Mouse (Mus musculus) adrenal gland (tissue): Measurements from ENCODE around the gene Tmem274.

ENCODE experiments used
- intact Hi-C: fragments of 180-260 bp; cut with DNase I; formaldehyde crosslinking; loops from one replicate; pipeline ENCODE4 v1.15.1; 2025

Tmem274 gene

DNA sequence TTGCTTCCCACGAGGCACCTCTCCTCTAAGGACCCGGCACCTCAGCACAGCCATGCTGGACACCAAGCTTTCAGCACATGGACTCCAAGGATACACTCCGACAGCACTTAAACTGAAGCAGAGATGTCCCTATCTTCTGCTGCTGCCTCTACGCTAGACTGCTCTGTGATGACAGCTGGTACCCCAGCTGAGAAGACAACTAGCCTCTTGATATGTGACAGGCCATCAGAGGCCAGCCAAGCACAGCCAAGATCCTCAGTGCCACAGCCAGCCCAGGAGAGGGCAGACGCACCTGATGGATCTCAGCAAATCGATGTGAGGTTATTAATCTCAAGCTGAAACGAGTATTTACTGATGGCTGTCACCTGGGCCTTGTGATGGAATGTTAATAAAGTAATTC is 2.1 kb upstream of the Tmem274 start:
- intact Hi-C loops = no loop called here

- intact Hi-C loops = loop anchor here (2.0 kb wide), 1 partner anchor 58 kb away; no protein-coding TSS in a partner anchor
Measured at GRCm38 (mm10) chr4:149484566-149484965, 7.4 kb downstream of the Tmem274 start.

- intact Hi-C loops = loop anchor here (2.0 kb wide), 1 partner anchor 58 kb away; no protein-coding TSS in a partner anchor
Measured at GRCm38 (mm10) chr4:149485053-149485824, 8.1 kb downstream of the Tmem274 start, which contains the start of the genes Nmnat1 and Lzic. Gene Nmnat1 (minus strand): TSS chr4:149485202. Gene Lzic (plus strand): TSS chr4:149485229.

- intact Hi-C loops = loop anchor here (2.0 kb wide), 1 partner anchor 57 kb away; no protein-coding TSS in a partner anchor
Measured at GRCm38 (mm10) chr4:149485825-149486206, 8.6 kb downstream of the Tmem274 start.

DNA sequence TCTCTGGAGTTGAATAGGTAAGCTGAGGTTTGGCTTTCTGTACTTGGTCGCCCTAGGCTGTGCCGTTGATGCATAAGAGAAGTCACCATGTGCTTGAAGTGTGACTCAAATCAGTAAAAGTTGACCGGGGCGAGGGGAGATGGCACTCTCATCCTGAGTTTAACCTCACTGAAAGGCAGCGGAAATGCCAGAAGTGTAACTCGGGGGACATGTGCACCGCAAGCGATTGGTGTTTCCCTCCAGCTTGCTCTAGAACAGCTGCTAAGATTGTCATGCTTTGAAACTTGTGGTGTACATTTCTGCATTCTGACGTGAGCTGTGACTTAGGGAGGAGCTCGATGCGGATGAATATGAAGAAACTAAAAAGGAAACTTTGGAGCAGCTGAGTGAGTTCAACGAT is 10.6 kb downstream of the Tmem274 start:
- intact Hi-C loops = no loop called here

DNA sequence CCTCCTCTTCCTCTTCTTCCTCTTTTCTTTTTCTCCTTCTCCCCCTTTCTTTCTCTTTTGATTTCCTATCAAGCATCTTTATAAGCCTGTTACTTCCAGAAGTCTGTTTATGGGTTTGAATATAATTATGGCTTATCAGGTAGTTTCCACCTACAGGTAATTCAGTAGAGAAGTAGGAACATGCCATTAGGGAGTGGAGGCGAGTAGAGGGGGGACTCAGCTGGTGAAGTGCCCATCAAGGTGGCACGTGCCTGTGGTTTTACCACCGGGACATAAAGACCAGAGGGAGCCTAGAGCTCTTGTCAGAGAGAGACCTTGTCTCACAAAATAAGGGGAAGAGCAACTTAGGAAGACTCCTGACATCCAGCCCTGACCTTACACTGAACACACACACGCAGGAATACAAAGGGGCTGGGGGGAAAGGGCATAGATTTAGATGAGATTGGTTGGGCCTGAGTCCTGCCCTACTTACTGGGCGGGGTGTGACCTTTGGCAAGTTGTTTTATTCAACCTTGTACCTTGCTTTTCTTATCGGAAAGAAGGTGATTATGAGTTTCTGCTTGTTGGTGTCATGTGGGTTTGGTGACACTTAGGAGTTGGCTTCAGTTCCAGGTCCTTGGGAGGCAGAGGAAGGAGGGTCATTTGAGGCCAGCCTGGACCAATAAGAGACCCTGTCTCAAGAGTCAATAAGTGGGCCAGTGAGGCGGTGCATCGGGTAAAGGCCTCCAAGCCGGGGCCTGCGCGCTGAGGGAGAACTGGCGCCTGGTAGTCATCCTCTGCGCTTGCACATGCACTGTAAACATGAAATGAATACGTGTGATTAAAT is 12.4 kb downstream of the Tmem274 start:
- intact Hi-C loops = no loop called here

DNA sequence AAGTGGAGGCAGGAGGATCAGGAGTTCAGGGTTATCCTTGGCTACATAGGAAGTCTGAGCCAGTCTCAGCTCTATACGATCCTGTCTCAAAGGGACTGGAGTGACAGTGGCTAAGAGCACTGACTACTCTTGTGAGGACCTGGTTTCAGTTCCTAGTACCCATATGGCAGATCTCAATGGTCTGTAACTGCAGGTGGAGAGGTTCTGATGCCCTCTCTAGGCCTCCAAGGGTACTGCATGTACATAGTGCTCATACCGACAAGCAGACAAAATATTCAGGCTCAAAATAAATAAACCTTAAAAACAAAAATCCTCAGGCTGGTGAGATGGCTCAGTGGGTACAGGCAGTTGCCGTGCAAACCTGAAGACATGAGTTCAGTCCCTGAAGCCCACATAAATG is 14.0 kb downstream of the Tmem274 start:
- intact Hi-C loops = no loop called here

GRCm38 (mm10) chr4:149496612-149497011 is 19.4 kb downstream of the Tmem274 start:
- intact Hi-C loops = no loop called here

DNA sequence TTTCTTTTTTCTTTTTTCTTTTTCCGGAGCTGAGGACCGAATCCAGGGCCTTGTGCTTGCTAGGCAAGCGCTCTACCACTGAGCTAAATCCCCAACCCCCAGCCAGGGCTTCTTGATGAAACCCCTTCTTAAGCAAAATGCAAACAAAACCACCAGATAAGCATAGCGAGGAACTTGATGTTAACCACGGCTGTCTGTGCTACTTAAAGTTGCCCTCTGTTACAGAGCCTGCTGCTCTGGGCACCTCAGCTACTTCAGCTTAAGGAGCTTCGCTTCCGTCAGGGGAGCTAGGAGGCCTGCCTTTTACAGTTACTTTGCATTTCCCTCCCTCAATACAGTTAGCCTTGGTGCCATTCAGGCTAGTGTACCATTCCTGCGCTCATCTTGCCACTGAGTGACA is 21.7 kb downstream of the Tmem274 start:
- intact Hi-C loops = no loop called here

DNA sequence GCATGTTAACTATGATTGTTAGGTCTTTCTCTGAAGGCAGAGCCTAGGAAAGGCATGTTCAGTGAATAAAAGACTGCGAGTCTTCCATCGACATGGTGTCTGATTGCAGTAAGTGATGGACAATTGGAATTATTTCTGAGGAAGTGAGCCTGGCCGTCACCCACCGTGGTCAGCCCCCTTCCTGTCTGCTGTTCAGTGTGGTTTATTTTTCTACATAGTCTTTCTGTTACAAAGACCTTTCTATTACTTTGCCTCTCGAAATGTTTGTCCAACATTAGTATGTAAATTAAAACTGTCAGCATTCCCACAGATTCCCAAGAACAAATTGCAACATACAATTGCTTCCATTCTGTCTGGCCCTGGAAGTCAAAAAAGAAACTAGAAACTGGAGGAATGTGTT is 22.6 kb downstream of the Tmem274 start:
- intact Hi-C loops = no loop called here

GRCm38 (mm10) chr4:149504363-149504762 is 27.2 kb downstream of the Tmem274 start:
- intact Hi-C loops = no loop called here

- intact Hi-C loops = loop anchor here (5.0 kb wide), 1 partner anchor 42 kb away; no protein-coding TSS in a partner anchor
Measured at GRCm38 (mm10) chr4:149504858-149505257, 27.7 kb downstream of the Tmem274 start.

GRCm38 (mm10) chr4:149505261-149505967 is 28.2 kb downstream of the Tmem274 start:
- intact Hi-C loops = loop anchor here (5.0 kb wide), 1 partner anchor 42 kb away; no protein-coding TSS in a partner anchor

DNA sequence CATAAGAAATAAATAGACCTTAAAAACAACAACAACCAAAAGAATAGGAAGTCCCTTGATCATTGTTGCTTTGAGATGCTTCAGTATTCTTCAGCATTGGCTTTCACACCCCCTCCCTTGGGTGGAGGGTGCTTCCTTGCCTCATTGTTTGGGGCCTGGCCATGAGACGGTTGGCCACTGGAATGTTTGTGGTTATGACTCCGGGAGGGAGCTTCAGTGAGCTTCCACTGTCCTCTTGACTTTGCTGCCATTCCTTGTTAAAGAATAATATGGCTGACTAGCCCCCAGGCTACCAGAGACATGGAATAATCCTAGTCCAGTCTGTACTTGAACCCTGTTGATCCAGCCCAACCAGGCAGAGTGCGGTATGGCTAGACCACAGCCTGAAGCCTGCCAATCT is 29.7 kb downstream of the Tmem274 start:
- intact Hi-C loops = loop anchor here (5.0 kb wide), 1 partner anchor 40 kb away; no protein-coding TSS in a partner anchor

GRCm38 (mm10) chr4:149511221-149511646 is 34.1 kb downstream of the Tmem274 start:
- intact Hi-C loops = no loop called here

DNA sequence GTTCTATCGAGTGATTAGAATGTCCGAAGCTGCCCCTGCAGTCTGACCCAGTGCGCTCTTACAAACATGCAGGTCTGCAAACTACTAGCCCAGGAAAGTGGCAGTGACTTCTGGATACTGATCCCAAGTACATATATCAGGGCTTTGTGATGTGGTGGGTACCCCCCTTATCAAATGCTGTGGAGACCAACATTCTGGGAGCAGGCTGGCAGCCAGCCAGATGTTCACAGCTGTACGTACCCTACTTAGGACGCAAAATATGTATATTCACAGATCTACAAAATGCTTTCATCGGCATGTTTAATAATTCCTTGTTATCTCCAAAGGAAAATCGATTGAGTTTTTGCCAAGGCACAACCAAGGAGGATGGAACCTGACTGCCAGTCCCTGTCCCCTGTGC is 34.9 kb downstream of the Tmem274 start:
- intact Hi-C loops = no loop called here

GRCm38 (mm10) chr4:149515706-149516105 is 38.5 kb downstream of the Tmem274 start:
- intact Hi-C loops = no loop called here

GRCm38 (mm10) chr4:149517868-149518340 is 40.7 kb downstream of the Tmem274 start, which contains the start of gene Ctnnbip1:
Gene Ctnnbip1 (plus strand): TSS chr4:149518236.
- intact Hi-C loops = no loop called here

- intact Hi-C loops = no loop called here
Measured at GRCm38 (mm10) chr4:149518351-149519220, 41.4 kb downstream of the Tmem274 start.

DNA sequence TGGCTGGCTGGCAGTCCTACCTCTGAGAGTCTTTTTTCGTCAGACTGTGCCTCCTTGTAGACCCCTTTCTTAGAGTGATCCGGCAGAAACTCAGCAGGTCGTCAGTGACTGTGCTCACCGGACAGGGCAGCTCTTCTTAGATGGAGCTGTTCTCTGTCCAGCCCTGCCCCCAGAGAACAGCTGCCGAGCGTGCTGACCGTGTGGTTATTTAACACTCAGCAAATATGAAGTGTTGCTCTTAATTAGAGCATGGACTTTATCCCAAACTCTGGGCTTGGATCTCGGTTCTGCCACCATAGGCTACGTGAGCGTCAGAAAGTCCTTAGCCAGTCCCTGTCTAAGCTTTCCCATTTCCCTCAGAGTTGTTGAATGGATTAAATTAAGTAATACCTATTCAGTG is 44.1 kb downstream of the Tmem274 start:
- intact Hi-C loops = no loop called here
